Mouse (Mus musculus): Measurements from ENCODE around the gene Cldnd2. TPM values are rescaled to one million over a fixed set of nuclear protein-coding genes. Genes with fewer than 3 reads are reported as not detected.

The Cldnd2 gene
- total RNA-seq, 2 experiments from 2014 or later: 2.4 TPM; not detected in 1

GRCm38 (mm10) chr7:43443126-43443916, 2.7 kb downstream of the Cldnd2 start:
- peak; percentile 65 for ATAC-seq (replicated peaks; ENCODE audit: poor library complexity, severe bottlenecking)

GRCm38 (mm10) chr7:43443917-43444293, 3.3 kb downstream of the Cldnd2 start, which contains the start of the genes Etfb and Gm45233:
Gene Etfb, plus strand, starts transcription at chr7:43444083.
Gene Gm45233, plus strand, starts transcription at chr7:43444128.
- peak; percentile 70 for ATAC-seq (replicated peaks; ENCODE audit: poor library complexity, severe bottlenecking)

GRCm38 (mm10) chr7:43447801-43448200, 7.2 kb downstream of the Cldnd2 start:
- ATAC-seq (replicated peaks; ENCODE audit: poor library complexity, severe bottlenecking): peak; percentile 12

- ATAC-seq (replicated peaks; ENCODE audit: poor library complexity, severe bottlenecking): no peak
Observed at GRCm38 (mm10) chr7:43448246-43448645, 7.7 kb downstream of the Cldnd2 start.

GRCm38 (mm10) chr7:43449811-43450210, 9.2 kb downstream of the Cldnd2 start:
- no peak for ATAC-seq (replicated peaks; ENCODE audit: poor library complexity, severe bottlenecking)

GRCm38 (mm10) chr7:43451726-43452125, 11.1 kb downstream of the Cldnd2 start:
- no peak for ATAC-seq (replicated peaks; ENCODE audit: poor library complexity, severe bottlenecking)

- peak; percentile 86 for ATAC-seq (replicated peaks; ENCODE audit: poor library complexity, severe bottlenecking)
Observed at GRCm38 (mm10) chr7:43452609-43453008, 12.0 kb downstream of the Cldnd2 start.

- no peak for ATAC-seq (replicated peaks; ENCODE audit: poor library complexity, severe bottlenecking)
Observed at GRCm38 (mm10) chr7:43453599-43454355, 13.2 kb downstream of the Cldnd2 start.

- ATAC-seq (replicated peaks; ENCODE audit: poor library complexity, severe bottlenecking): no peak
Observed at GRCm38 (mm10) chr7:43454371-43454770, 13.8 kb downstream of the Cldnd2 start.

GRCm38 (mm10) chr7:43462851-43463250, 22.3 kb downstream of the Cldnd2 start, which contains the start of gene Vsig10l:
Gene Vsig10l, plus strand, starts transcription at chr7:43463151.
- no peak for ATAC-seq (replicated peaks; ENCODE audit: poor library complexity, severe bottlenecking)

GRCm38 (mm10) chr7:43463976-43464375, 23.4 kb downstream of the Cldnd2 start:
- no peak for ATAC-seq (replicated peaks; ENCODE audit: poor library complexity, severe bottlenecking)

GRCm38 (mm10) chr7:43464864-43465343, 24.3 kb downstream of the Cldnd2 start:
- peak; percentile 16 for ATAC-seq (replicated peaks; ENCODE audit: poor library complexity, severe bottlenecking)

- ATAC-seq (replicated peaks; ENCODE audit: poor library complexity, severe bottlenecking): peak; percentile 78
Observed at GRCm38 (mm10) chr7:43465344-43466098, 24.9 kb downstream of the Cldnd2 start.

GRCm38 (mm10) chr7:43466099-43466694, 25.6 kb downstream of the Cldnd2 start:
- ATAC-seq (replicated peaks; ENCODE audit: poor library complexity, severe bottlenecking): peak; percentile 62

GRCm38 (mm10) chr7:43470373-43470772, 29.8 kb downstream of the Cldnd2 start:
- no peak for ATAC-seq (replicated peaks; ENCODE audit: poor library complexity, severe bottlenecking)

GRCm38 (mm10) chr7:43475706-43476105, 35.1 kb downstream of the Cldnd2 start:
- peak; percentile 54 for ATAC-seq (replicated peaks; ENCODE audit: poor library complexity, severe bottlenecking)

- no peak for ATAC-seq (replicated peaks; ENCODE audit: poor library complexity, severe bottlenecking)
Observed at GRCm38 (mm10) chr7:43476376-43476775, 35.8 kb downstream of the Cldnd2 start.

- ATAC-seq (replicated peaks; ENCODE audit: poor library complexity, severe bottlenecking): no peak
Observed at GRCm38 (mm10) chr7:43481191-43481590, 40.6 kb downstream of the Cldnd2 start.

GRCm38 (mm10) chr7:43482090-43482716, 41.6 kb downstream of the Cldnd2 start:
- no peak for ATAC-seq (replicated peaks; ENCODE audit: poor library complexity, severe bottlenecking)

GRCm38 (mm10) chr7:43483236-43483635, 42.7 kb downstream of the Cldnd2 start:
- ATAC-seq (replicated peaks; ENCODE audit: poor library complexity, severe bottlenecking): peak; percentile 68

Data from granulocyte monocyte progenitor cell, adult 5-6 weeks (primary cell).